Mouse (Mus musculus) neural tube, embryonic 12.5 days (tissue): ENCODE measurements around the gene Hint2. TPM values are rescaled to one million over a fixed set of nuclear protein-coding genes. Genes with fewer than 3 reads are reported as not detected.
A peak's percentile ranks its signal among the peaks of the same experiment; 100 is the strongest.

ENCODE experiments used
- ATAC-seq: fragments of 200-750 bp; cut with Nextera tagmentation; 2 replicates; pipeline ENCODE4 v1.8.0; 2017; ENCODE audit warnings: low read depth, mild to moderate bottlenecking, moderate TSS enrichment, moderate library complexity; ENCODE audit not compliant: low FRiP score
- H3K27ac ChIP-seq: fragments of 300-500 bp; sonication (generic); 2 replicates; pipeline ENCODE4 v1.5.1; 2016
- H3K27me3 ChIP-seq: fragments of 300-500 bp; sonication (generic); replicated peaks from 2 replicates; pipeline ENCODE4 v1.6.1; 2016; ENCODE audit warnings: mild to moderate bottlenecking
- H3K36me3 ChIP-seq: fragments of 300-500 bp; sonication (generic); 2 replicates; pipeline ENCODE4 v1.6.1; 2016; ENCODE audit warnings: mild to moderate bottlenecking
- H3K4me1 ChIP-seq: fragments of 300-500 bp; sonication (generic); 2 replicates; pipeline ENCODE4 v1.6.1; 2016
- H3K4me2 ChIP-seq: fragments of 300-500 bp; sonication (generic); replicated peaks from 2 replicates; pipeline ENCODE4 v1.6.1; 2016; ENCODE audit warnings: mild to moderate bottlenecking
- H3K4me3 ChIP-seq: fragments of 300-500 bp; sonication (generic); 2 replicates; pipeline ENCODE4 v1.5.1; 2016
- H3K9ac ChIP-seq: fragments of 300-500 bp; sonication (generic); 2 replicates; pipeline ENCODE4 v1.6.1; 2016; ENCODE audit warnings: mild to moderate bottlenecking
- H3K9me3 ChIP-seq: fragments of 300-500 bp; sonication (generic); 2 replicates; pipeline ENCODE4 v1.6.1; 2016; ENCODE audit warnings: mild to moderate bottlenecking
- WGBS: fragments of 180-500 bp; shearing (Covaris S2); methylation state at CpG from one replicate; pipeline ENCODE4 v1.1.7; 2016; 5-methylcytosine and 5-hydroxymethylcytosine counted together
- polyA plus RNA-seq: library from polyadenylated mRNA; unstranded; fragments of >200 nt; fragmentation: Nextera tagmentation; extraction: Ambion mirVana; gene quantifications from 2 replicates; pipeline ENCODE4 v1.2.1, GENCODE M21; 2016

Hint2 gene
- polyA plus RNA-seq: 71.0 and 74.6 TPM in 2 replicates

DNA sequence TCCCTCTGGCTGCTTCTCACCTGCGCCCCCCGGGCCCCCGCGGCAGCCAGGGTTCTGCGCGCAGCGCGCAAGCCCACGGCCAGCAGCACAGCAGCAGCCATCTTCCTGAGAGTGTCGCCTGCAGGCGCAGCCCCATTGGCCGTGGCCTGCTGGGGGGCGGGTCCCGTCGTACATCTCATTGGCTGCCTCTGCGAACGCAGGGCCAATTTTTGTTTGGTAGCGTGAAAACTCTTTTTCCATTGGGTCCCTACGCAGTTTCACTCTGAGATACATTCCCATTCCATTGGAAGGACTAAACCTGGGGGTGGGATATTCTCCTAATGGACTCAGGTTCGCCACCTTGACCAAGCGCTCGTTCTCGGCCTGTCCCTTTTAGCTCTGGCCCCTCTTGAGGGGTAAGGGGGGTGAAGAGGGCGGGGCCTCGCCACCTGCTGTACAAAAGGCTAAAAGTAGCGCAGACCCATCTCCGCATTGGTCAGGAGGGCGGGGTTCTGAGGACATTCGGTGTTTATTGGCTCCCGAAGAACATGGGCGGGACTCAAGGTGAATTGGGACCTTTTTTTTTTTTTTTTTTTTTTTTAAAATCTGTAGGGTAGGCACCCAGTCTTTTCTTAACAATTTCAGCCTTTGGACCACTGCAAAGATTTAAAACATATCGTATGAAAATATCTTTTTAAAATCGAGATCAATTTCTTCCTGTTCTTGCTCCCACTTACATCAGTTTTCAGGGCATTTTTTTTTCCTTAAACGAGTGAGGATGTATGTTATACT lies at the start of gene Hint2:
Gene Hint2, minus strand, starts transcription at position 128 of the 771 bp plus-strand sequence.
- peak; percentile 98 for ATAC-seq
- 2% methylated on average over 34 of the region's 34 CpGs for WGBS
- H3K27ac ChIP-seq: peak within 1 kb of the TSS; percentile 87
- H3K4me2 ChIP-seq: peak within 1 kb of the TSS; percentile 85
- H3K36me3 ChIP-seq: peaks cover 4% of the 10 kb centered on the region; the same call in 1 of the 2 replicates
- H3K9me3 ChIP-seq: no peaks in the 10 kb centered on the region
- H3K4me3 ChIP-seq: peak within 1 kb of the TSS; percentile 81
- peak within 1 kb of the TSS; percentile 90 for H3K9ac ChIP-seq
- peaks cover 20% of the 10 kb centered on the region for H3K4me1 ChIP-seq
- 0 out of 2 replicates have a peak, but pooled peaks cover 8% of the 10 kb centered on the region for H3K27me3 ChIP-seq

DNA sequence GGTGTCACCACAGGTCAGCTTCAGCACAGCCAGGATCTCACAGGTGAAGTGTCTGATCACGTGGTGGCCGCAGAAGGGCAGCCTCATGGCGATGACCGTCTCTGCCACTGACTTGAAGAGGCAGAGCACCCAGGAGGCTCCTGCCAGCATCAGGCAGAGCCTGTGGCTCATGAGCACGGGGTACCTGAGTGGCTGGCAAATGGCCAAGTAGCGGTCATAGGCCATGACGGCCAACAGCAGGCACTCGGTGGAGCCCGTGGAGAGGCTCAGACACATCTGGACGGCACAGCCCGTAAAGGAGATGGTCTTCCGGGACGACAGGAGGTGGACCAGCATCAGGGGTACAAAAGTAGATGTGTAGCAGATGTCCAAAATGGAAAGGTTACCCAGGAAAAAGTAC lies 49.7 kb upstream of the Hint2 start:
- H3K4me2 ChIP-seq: no peak overlapping the region

DNA sequence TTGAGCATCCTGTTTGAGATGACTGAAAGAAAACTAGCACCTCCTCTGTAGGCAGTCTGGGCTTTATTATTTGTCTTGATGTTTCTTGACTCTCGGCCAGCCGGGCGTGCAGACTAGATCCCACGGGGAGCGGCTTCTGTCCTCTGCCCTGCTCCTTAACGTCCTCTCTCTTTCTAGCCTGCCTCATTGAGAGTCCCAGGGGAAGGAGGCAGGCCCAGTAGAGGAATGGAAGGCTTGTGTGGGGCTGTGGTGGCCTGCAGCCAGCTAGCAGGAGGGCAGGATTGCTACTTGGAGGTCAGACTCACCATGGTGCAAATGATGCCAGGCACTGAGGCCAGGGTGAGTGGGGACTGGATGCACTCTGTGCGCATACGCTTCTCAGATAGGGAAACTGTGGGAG lies 47.6 kb upstream of the Hint2 start:
- H3K4me3 ChIP-seq: no peak overlapping the region
- no peaks in the 10 kb centered on the region for H3K27me3 ChIP-seq
- no peaks in the 10 kb centered on the region for H3K9me3 ChIP-seq
- H3K9ac ChIP-seq: no peak overlapping the region
- H3K36me3 ChIP-seq: no peaks in the 10 kb centered on the region
- H3K4me2 ChIP-seq: no peak overlapping the region
- WGBS: 84% methylated on average over 8 of the region's 8 CpGs
- no peak overlapping the region for H3K27ac ChIP-seq
- no peak for ATAC-seq
- no peaks in the 10 kb centered on the region for H3K4me1 ChIP-seq

More for the DNA sequence above, 49.7 kb upstream of the Hint2 start:
- WGBS: 82% methylated on average over 13 of the region's 13 CpGs
- no peak for ATAC-seq
- Histone ChIP-seq H3K4me3 (no peak overlapping the region), H3K9ac (no peak overlapping the region), H3K27ac (no peak overlapping the region), H3K4me1 (no peaks in the 10 kb centered on the region), H3K36me3 (no peaks in the 10 kb centered on the region), H3K9me3 (no peaks in the 10 kb centered on the region), H3K27me3 (0 out of 2 replicates have a peak, but pooled peaks cover 3% of the 10 kb centered on the region)

DNA sequence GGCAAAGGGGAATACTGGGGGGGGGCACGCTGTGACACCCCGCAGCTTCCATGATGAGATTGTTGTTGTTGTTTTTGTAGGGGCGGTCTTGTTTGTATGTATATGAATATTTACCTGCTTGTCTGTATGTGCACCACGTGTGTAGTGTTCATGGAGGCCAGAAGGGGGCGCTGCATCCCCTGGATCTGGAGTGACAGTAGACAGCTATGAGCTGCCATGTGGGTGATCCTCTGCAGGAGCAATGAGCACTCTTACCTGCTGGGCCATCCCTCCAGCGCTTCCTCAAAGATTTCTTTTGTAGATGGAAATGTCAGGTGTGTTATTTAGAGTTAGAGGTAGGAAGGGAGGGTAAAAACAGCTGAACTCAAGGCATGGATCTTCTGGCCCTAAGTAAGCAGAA lies 47.2 kb upstream of the Hint2 start:
- H3K9ac ChIP-seq: no peak overlapping the region
- H3K9me3 ChIP-seq: no peaks in the 10 kb centered on the region
- H3K27me3 ChIP-seq: no peaks in the 10 kb centered on the region
- 76% methylated on average over 6 of the region's 6 CpGs for WGBS
- no peaks in the 10 kb centered on the region for H3K36me3 ChIP-seq
- no peak for ATAC-seq
- H3K4me1 ChIP-seq: no peaks in the 10 kb centered on the region
- no peak overlapping the region for H3K4me3 ChIP-seq
- H3K27ac ChIP-seq: no peak overlapping the region
- no peak overlapping the region for H3K4me2 ChIP-seq

DNA sequence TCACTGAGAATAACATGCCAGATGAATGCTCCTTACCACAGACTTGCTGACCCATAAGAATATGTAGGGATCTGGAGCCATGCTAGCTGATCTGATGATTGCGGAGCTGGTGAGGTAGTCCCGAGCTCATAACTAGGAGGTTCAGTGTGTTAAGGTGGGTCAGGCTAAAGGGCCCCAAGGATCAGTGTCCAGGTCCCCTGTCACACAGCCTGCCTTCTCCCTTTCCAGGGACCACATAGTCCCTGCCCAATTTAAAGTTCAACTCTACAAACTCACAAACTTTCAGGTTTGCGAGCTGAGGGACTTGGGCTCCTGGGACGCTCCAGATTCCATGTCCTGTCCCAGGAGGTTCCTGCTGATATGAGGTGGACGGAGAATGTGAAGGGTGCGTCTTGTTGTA lies 44.4 kb upstream of the Hint2 start, which contains the start of gene Olfr70:
Gene Olfr70, minus strand, starts transcription at position 101 of the 400 bp plus-strand sequence.
- Histone ChIP-seq H3K4me1 (no peaks in the 10 kb centered on the region), H3K4me2 (no peak within 1 kb of the TSS), H3K4me3 (no peak within 1 kb of the TSS), H3K27me3 (no peaks in the 10 kb centered on the region), H3K9me3 (no peaks in the 10 kb centered on the region), H3K27ac (no peak within 1 kb of the TSS), H3K9ac (no peak within 1 kb of the TSS), H3K36me3 (no peaks in the 10 kb centered on the region)
- ATAC-seq: no peak
- WGBS: 93% methylated on average over 6 of the region's 6 CpGs

DNA sequence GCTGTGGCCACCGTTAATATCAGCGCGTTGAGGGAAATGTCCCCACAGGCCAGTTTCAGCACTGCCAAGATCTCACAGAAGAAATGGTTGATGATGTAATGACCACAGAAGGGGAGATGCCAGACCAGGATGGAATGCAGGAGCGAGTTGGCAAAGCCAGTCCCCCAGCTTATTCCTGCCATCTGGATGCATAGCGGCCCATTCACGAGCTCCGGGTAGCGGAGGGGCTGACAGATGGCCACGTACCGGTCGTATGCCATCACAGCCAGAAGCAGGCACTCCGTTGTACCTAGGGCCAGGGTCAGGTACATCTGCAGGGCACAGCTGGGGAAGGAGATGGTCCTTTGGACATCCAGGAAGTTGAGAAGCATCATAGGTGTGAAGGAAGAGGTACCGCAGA lies 40.3 kb upstream of the Hint2 start:
- WGBS: 90% methylated on average over 13 of the region's 13 CpGs
- no peaks in the 10 kb centered on the region for H3K36me3 ChIP-seq
- no peak overlapping the region for H3K27ac ChIP-seq
- H3K4me2 ChIP-seq: no peak overlapping the region
- no peak overlapping the region for H3K4me3 ChIP-seq
- no peaks in the 10 kb centered on the region for H3K9me3 ChIP-seq
- ATAC-seq: no peak
- H3K4me1 ChIP-seq: no peaks in the 10 kb centered on the region
- no peaks in the 10 kb centered on the region for H3K27me3 ChIP-seq
- H3K9ac ChIP-seq: no peak overlapping the region

DNA sequence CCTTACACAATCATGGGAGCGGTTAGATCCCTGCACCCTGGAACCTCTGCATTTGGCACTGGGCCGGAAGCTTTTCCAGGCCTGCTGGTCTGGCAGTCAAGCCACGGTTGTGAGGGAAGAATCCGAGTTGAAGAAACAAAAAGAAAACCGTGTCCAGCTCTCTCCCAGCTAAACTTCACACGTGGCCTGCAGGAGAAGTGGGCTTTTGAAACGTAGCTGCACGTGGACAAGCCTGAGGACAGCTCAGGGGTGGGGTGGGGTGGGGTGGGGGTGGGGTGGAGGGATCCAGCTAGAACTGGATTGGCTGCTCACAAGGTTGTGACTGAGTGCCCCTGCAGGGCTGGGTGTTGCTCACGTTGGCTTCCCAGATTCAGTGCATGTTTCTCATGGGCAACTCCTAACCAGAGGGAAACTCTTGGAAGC lies 39.0 kb upstream of the Hint2 start:
- Histone ChIP-seq H3K4me1 (no peaks in the 10 kb centered on the region), H3K27me3 (no peaks in the 10 kb centered on the region), H3K27ac (no peak overlapping the region), H3K4me3 (no peak overlapping the region), H3K36me3 (peaks cover 4% of the 10 kb centered on the region; the same call in 1 of the 2 replicates), H3K9ac (no peak overlapping the region), H3K9me3 (no peaks in the 10 kb centered on the region), H3K4me2 (no peak overlapping the region)
- 35% methylated on average over 9 of the region's 9 CpGs for WGBS
- no peak for ATAC-seq

DNA sequence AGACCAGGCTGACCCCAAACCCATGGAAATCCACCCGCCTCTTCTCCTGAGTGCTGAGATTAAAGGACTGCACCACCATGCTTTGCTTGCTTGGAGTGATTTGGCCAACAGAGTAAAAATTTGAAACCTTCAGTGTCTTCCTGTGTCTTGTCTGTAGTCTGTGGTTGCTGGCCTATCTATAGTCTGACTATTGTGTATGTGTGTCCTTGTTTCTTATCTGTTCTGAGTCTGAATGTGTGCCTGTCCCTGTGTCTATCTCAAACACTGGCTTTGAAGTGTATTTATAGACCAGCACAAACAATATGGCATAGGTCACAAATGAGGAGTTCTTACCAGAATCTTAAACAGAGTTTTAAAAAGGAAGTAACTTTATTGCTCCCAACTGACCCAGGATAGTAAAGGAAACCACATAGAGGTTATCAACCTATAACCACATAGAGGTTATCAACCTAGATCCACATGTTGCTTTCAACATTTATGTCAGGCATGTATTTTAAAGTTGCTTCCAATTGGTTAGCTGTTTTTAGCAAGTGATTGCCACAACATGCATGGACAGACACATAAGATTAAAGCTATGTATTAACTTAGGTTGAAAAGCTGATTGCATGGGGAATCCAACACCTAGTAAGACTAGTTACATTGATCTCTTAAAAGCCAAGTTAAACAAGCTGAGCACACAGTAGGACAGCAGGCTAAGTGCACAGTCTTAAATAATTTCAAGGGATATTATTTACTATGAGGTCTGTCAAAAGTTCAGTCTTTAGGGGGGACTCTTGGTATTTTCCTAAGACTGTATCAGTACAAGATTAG lies 38.4 kb upstream of the Hint2 start:
- ATAC-seq: no peak
- peaks cover 11% of the 10 kb centered on the region for H3K36me3 ChIP-seq
- H3K4me2 ChIP-seq: no peak overlapping the region
- H3K4me1 ChIP-seq: no peaks in the 10 kb centered on the region
- no peak overlapping the region for H3K27ac ChIP-seq
- H3K4me3 ChIP-seq: no peak overlapping the region
- H3K9ac ChIP-seq: no peak overlapping the region
- whole genome bisulfite sequencing: 81% methylated on average over 1 of the region's 1 CpGs
- no peaks in the 10 kb centered on the region for H3K27me3 ChIP-seq
- no peaks in the 10 kb centered on the region for H3K9me3 ChIP-seq

DNA sequence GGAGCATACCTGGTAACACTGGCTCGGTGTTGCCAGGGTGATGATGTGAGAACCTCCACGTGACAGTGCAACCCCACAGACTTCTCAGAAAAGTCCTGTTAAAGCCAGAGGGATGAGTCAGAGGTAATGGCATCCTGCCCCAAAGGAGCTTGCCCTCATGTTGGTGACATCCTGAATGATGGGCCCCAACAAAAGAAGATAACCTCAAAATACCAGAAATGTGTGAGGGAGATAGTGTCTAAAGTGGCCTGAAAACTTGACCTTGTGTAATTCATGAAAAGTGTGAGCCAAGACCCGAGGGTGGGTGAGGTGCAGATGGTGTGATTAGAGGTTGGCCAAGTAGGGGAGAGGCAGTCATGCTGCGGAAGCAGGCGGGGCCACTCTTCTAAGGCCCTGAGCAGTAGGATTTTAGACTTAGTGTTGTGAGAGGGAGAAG lies 37.6 kb upstream of the Hint2 start:
- no peaks in the 10 kb centered on the region for H3K4me1 ChIP-seq
- 81% methylated on average over 5 of the region's 5 CpGs for WGBS
- no peaks in the 10 kb centered on the region for H3K27me3 ChIP-seq
- no peak overlapping the region for H3K27ac ChIP-seq
- H3K9ac ChIP-seq: no peak overlapping the region
- no peaks in the 10 kb centered on the region for H3K9me3 ChIP-seq
- H3K4me3 ChIP-seq: no peak overlapping the region
- H3K36me3 ChIP-seq: peaks cover 19% of the 10 kb centered on the region
- ATAC-seq: no peak
- H3K4me2 ChIP-seq: no peak overlapping the region

DNA sequence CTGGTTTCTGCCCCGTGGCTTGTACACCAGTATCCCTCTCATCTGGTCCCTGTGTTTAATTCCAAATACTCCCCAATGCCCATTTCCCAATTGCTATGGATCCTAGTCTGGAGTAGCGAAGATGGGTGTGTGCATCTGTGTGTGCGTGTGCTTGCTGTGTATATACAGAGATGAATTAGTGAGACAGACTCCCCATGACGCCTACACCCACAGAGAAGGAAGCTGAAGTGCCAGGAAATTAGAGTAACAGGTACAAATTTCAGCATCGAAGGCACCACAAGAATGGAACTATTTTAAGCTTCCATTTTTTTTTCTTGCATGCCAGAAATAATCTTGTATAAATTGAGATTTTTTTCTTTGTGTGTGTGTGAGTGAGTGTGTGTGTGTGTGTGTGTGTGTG lies 34.8 kb upstream of the Hint2 start:
- 86% methylated on average over 5 of the region's 5 CpGs for WGBS
- Histone ChIP-seq H3K9me3 (no peaks in the 10 kb centered on the region), H3K9ac (no peak overlapping the region), H3K27ac (no peak overlapping the region), H3K4me3 (no peak overlapping the region), H3K4me2 (no peak overlapping the region), H3K27me3 (no peaks in the 10 kb centered on the region), H3K4me1 (no peaks in the 10 kb centered on the region), H3K36me3 (peaks cover 32% of the 10 kb centered on the region)
- no peak for ATAC-seq

DNA sequence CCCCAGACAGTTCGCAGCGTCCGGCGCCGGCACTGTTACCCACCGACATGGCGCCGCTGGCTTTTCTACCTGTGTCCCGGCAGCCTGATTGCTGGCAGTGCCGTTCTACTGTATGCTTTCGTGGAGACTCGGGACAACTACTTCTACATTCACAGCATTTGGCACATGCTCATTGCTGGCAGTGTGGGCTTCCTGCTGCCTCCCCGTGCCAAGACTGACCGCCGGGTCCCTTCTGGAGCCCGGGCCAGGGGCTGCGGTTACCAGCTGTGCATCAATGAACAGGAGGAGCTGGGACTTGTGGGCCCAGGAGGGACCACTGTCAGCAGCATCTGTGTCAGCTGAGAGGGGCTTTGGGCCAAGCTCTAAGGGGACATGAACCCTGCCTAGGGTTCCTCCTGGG lies 33.8 kb upstream of the Hint2 start:
- no peak overlapping the region for H3K27ac ChIP-seq
- no peak for ATAC-seq
- peaks cover 42% of the 10 kb centered on the region for H3K36me3 ChIP-seq
- 94% methylated on average over 17 of the region's 17 CpGs for WGBS
- no peaks in the 10 kb centered on the region for H3K27me3 ChIP-seq
- no peaks in the 10 kb centered on the region for H3K9me3 ChIP-seq
- no peak overlapping the region for H3K4me3 ChIP-seq
- no peak overlapping the region for H3K4me2 ChIP-seq
- H3K9ac ChIP-seq: no peak overlapping the region
- no peaks in the 10 kb centered on the region for H3K4me1 ChIP-seq

DNA sequence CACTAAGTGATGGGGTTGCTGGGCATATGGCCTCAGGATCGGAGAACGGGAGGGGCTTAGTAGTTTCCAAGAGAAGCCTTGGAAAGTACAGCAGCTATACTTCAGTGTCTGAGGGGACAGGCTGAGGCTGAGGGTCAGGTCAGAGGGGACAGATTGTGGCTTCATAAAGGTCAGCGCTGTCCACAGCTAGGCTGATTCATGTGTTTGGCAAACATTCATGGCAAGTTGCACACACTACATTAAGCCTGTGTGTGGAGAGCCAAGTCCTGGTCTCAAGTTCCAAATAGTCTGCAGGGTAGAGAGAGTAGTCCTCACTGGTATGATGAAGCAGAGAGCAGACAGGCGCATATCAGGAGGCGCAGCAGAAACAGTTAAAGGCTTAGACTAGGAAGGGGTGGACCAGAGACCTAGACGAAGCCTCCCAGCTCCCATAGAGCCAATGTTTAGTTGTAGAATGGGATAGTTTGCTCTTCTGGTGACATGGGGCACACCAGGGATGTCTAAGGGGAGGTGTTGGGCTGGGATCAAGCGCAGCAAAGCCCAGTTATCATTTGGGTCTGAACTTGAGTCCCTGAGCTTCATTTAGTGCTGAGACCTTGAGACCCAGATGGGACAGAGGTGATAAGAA lies 23.3 kb upstream of the Hint2 start:
- Histone ChIP-seq H3K4me3 (no peak overlapping the region), H3K27ac (no peak overlapping the region), H3K27me3 (no peaks in the 10 kb centered on the region), H3K9me3 (no peaks in the 10 kb centered on the region), H3K4me2 (no peak overlapping the region), H3K4me1 (no peaks in the 10 kb centered on the region), H3K36me3 (peaks cover 76% of the 10 kb centered on the region), H3K9ac (no peak overlapping the region)
- WGBS: 92% methylated on average over 7 of the region's 7 CpGs
- no peak for ATAC-seq
